Mouse (Mus musculus) neural tube, embryonic 14.5 days (tissue): Measurements from ENCODE around the gene Cd274. TPM values are rescaled to one million over a fixed set of nuclear protein-coding genes. Genes with fewer than 3 reads are reported as not detected.

ENCODE experiments used
- ATAC-seq: fragments of 200-750 bp; cut with Nextera tagmentation; 2 replicates; pipeline ENCODE4 v1.8.0; 2017; ENCODE audit warnings: low read depth, mild to moderate bottlenecking, moderate TSS enrichment, moderate library complexity
- H3K27ac ChIP-seq: fragments of 300-500 bp; sonication (generic); 2 replicates; pipeline ENCODE4 v1.5.1; 2014; ENCODE audit warnings: low read depth, mild to moderate bottlenecking, control low read depth, low read length, moderate library complexity, mixed read lengths
- H3K27me3 ChIP-seq: fragments of 300-500 bp; sonication (generic); 2 replicates; pipeline ENCODE4 v1.6.1; 2014; ENCODE audit warnings: low read length; ENCODE audit not compliant: control insufficient read depth, insufficient read depth
- H3K36me3 ChIP-seq: fragments of 300-500 bp; sonication (generic); 2 replicates; pipeline ENCODE4 v1.6.1; 2014; ENCODE audit warnings: low read length, mixed read lengths; ENCODE audit not compliant: control insufficient read depth, insufficient read depth
- H3K4me1 ChIP-seq: fragments of 300-500 bp; sonication (generic); 2 replicates; pipeline ENCODE4 v1.6.1; 2014; ENCODE audit warnings: low read length; ENCODE audit not compliant: control insufficient read depth, insufficient read depth
- H3K4me2 ChIP-seq: fragments of 300-500 bp; sonication (generic); 2 replicates; pipeline ENCODE4 v1.6.1; 2014; ENCODE audit warnings: mild to moderate bottlenecking, low read depth, low read length, control low read depth
- H3K4me3 ChIP-seq: fragments of 300-500 bp; sonication (generic); 2 replicates; pipeline ENCODE4 v1.5.1; 2014; ENCODE audit warnings: low read depth, low read length, control low read depth, mixed read lengths
- H3K9ac ChIP-seq: fragments of 300-500 bp; sonication (generic); replicated peaks from 2 replicates; pipeline ENCODE4 v1.6.1; 2014; ENCODE audit warnings: low read depth, mild to moderate bottlenecking, control low read depth, low read length, mixed read lengths
- H3K9me3 ChIP-seq: fragments of 300-500 bp; sonication (generic); 2 replicates; pipeline ENCODE4 v1.6.1; 2016; ENCODE audit warnings: low read length; ENCODE audit not compliant: control insufficient read depth
- WGBS: fragments of 180-500 bp; shearing (Covaris S2); extraction: QIAGEN DNeasy Blood & Tissue Kit; methylation state at CpG from one replicate; pipeline ENCODE4 v1.1.7; 2014; 5-methylcytosine and 5-hydroxymethylcytosine counted together
- polyA plus RNA-seq: library from polyadenylated mRNA; unstranded; fragments of >200 nt; fragmentation: Nextera tagmentation; extraction: Ambion mirVana; gene quantifications from 2 replicates; pipeline ENCODE4 v1.2.1, GENCODE M21; 2014

Gene Cd274
- 0.59 and 0.95 TPM in 2 replicates for polyA plus RNA-seq

DNA sequence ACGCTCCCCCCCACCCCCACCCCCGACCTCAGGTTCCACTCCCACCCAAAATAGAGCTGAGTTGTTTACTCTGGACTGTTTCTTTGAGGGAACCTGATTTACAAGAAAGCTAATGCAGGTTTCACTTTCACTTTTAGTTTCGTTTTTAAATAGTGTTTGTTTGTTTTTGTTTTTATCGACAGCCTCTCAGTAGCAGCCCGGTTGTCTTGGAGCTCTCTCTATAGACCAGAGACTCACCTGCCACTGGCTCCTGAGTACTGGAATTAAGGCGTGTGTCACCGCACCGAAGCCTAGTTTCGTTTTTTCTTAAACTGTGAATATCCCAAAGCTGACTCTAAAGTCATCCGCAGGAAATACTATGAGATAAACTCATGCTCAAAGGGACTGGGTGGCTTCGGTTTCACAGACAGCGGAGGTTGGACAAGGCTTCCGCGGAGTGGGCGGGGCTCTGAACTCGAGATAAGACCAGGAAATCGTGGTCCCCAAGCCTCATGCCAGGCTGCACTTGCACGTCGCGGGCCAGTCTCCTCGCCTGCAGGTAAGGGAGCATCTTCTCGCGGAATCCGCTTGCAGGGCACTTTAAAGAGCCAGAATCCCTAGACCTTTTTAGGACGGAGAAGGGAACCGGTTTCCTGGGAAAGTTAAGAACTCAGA, at the start of gene Cd274, which contains the start of gene Plgrkt:
Gene Cd274 (plus strand): TSS at position 487 of the 654 bp plus-strand sequence.
Gene Plgrkt (minus strand): TSS at position 422 of the 654 bp plus-strand sequence.
- peak; percentile 61; the same call in 1 of the 2 replicates for ATAC-seq

DNA sequence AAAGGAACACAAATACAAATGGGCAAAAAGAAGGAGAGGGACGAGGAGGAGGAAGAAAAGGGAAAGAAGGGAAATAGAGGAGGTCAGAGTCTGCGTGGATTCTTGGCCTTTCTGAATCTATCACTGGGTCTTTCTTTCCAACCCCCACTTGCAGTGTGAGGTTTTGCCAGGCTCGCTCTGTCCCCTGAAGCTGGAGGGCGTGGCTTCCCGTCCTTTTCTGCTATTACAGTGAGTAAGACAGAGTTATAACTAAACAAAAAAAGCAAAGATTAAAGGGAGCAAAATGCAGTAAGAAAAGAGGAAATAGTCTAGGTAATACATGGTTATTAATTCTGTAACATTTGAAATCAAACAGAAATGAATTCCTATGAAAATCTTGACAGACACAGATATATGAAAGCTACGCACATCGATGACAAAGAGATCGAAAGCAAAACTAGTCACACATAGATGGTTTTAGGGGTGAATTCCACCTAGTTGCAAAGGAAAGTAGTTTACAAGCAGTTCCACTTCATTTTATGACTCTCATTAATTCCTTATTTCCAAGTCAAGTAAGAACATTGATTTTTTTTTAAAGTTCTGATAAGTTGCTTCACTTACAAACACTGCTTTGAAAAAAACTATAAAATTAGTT, 43.7 kb upstream of the Cd274 start:
- Histone ChIP-seq H3K4me3 (no peak overlapping the region), H3K4me2 (no peak overlapping the region), H3K27me3 (no peaks in the 10 kb centered on the region), H3K36me3 (no peaks in the 10 kb centered on the region), H3K9ac (no peak overlapping the region), H3K4me1 (no peaks in the 10 kb centered on the region), H3K27ac (no peak overlapping the region), H3K9me3 (no peaks in the 10 kb centered on the region)
- ATAC-seq, result no peak
- 80% methylated on average over 8 of the region's 8 CpGs for WGBS

More for the DNA sequence above, at the start of gene Cd274, which contains the start of gene Plgrkt:
- Histone ChIP-seq H3K27me3 (no peaks in the 10 kb centered on the region), H3K27ac (no peak within 1 kb of the TSS), H3K36me3 (no peaks in the 10 kb centered on the region), H3K4me2 (peak within 1 kb of the TSS; percentile 64), H3K4me1 (peaks cover 5% of the 10 kb centered on the region; the same call in 1 of the 2 replicates), H3K9ac (peak within 1 kb of the TSS; percentile 51; the same call in 1 of the 2 replicates), H3K9me3 (no peaks in the 10 kb centered on the region), H3K4me3 (peak within 1 kb of the TSS; percentile 37)
- WGBS, result 6% methylated on average over 26 of the region's 26 CpGs

- Histone ChIP-seq H3K36me3 (no peaks in the 10 kb centered on the region), H3K27ac (no peak within 1 kb of the TSS), H3K9ac (no peak within 1 kb of the TSS), H3K4me1 (no peaks in the 10 kb centered on the region), H3K4me3 (no peak within 1 kb of the TSS; the same call in none of the 2 replicates), H3K27me3 (no peaks in the 10 kb centered on the region), H3K9me3 (no peaks in the 10 kb centered on the region), H3K4me2 (peak within 1 kb of the TSS; percentile 45)
- 5% methylated on average over 30 of the region's 31 CpGs for WGBS
- peak; percentile 77 for ATAC-seq
These were observed 42.0 kb upstream of the Cd274 start, which contains the start of gene Insl6 for GRCm38 (mm10) chr19:29325053-29325851. Gene Insl6 (minus strand): TSS chr19:29325356.

DNA sequence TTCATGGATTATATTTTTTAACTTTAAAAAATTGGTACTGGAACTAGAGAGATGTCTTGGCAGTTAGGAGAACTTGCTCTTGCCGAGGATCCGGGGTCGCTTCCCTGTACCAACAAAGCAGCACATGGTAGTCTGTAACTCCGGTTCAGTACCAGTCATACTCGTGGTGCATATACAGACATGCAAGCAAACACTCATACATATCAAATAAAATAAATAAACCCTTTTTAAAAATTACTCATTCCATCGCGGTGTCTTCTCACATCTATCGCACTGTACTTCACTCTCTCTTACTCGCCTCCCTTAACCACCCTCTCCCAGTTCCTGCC, 41.4 kb upstream of the Cd274 start:
- Histone ChIP-seq H3K4me2 (no peak overlapping the region), H3K27ac (no peak overlapping the region), H3K36me3 (no peaks in the 10 kb centered on the region), H3K4me3 (no peak overlapping the region), H3K4me1 (no peaks in the 10 kb centered on the region), H3K9ac (no peak overlapping the region), H3K27me3 (no peaks in the 10 kb centered on the region), H3K9me3 (no peaks in the 10 kb centered on the region)
- no peak for ATAC-seq
- WGBS, result 72% methylated on average over 9 of the region's 9 CpGs

DNA sequence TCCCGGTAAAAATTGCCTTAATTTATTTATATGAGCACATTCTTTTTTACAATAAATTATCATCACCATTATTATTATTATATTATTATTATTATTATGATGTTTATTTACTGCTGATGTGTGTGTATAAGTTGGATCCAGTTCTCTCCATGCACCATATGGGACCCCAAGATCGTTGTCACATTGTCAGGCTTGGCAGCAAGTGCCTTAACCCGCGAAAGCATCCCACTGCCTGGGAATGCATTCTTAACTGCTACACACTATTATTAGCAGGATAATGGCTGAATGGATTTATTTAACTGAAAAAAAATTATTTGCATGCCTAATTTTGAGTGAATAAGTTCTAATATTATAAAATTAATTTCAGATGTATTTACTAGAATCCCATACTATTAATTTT, 40.9 kb upstream of the Cd274 start:
- Histone ChIP-seq H3K9me3 (no peaks in the 10 kb centered on the region), H3K27ac (no peak overlapping the region), H3K9ac (no peak overlapping the region), H3K4me1 (no peaks in the 10 kb centered on the region), H3K27me3 (no peaks in the 10 kb centered on the region), H3K36me3 (no peaks in the 10 kb centered on the region), H3K4me3 (no peak overlapping the region), H3K4me2 (no peak overlapping the region)
- WGBS, result 89% methylated on average over 4 of the region's 4 CpGs
- ATAC-seq, result no peak

DNA sequence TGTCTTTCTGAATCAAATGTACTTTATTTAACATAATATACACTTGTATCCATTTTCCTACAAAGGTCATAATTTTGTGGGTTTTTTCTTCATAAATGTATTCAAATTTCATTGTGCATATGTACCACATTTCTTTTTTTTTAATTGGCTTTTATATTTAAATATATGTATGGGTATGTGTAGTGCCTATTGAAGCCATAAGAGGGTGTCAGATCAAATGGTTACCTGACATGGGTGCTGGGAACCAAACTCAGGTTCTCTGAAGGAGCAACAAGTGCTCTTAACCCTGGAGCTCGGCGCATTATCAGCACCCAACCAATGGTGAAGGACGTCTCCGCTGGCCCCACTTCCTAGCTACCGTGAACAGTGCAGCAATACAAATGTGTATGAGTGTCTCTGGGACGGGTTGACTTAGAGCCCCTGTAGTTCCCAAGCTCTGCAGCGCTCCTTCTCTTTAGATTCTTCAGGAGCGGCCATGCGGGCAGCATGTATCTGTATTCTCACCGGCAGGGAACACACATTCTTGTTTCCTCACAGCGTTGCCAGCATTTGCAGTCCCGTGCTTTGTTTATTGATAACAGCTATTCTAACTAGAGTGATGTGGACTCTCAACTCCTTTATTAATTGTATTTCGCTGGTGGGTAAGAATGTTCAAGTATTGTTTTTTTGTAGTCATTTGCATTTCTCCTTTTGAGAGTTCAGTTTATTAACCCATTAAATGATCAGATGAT, 40.3 kb upstream of the Cd274 start:
- no peak overlapping the region for H3K4me3 ChIP-seq
- 83% methylated on average over 13 of the region's 13 CpGs for WGBS

GRCm38 (mm10) chr19:29334068-29334745, 33.0 kb upstream of the Cd274 start, which contains the start of gene Rln1:
Gene Rln1 (minus strand): TSS chr19:29334670.
- H3K9me3 ChIP-seq, result no peaks in the 10 kb centered on the region
- WGBS, result 3% methylated on average over 23 of the region's 23 CpGs
- no peaks in the 10 kb centered on the region for H3K36me3 ChIP-seq

More for the DNA sequence above, 40.3 kb upstream of the Cd274 start:
- no peak overlapping the region for H3K27ac ChIP-seq
- H3K9ac ChIP-seq, result no peak overlapping the region
- H3K4me2 ChIP-seq, result no peak overlapping the region
- no peaks in the 10 kb centered on the region for H3K36me3 ChIP-seq
- ATAC-seq, result no peak
- H3K4me1 ChIP-seq, result no peaks in the 10 kb centered on the region
- H3K27me3 ChIP-seq, result no peaks in the 10 kb centered on the region
- no peaks in the 10 kb centered on the region for H3K9me3 ChIP-seq

DNA sequence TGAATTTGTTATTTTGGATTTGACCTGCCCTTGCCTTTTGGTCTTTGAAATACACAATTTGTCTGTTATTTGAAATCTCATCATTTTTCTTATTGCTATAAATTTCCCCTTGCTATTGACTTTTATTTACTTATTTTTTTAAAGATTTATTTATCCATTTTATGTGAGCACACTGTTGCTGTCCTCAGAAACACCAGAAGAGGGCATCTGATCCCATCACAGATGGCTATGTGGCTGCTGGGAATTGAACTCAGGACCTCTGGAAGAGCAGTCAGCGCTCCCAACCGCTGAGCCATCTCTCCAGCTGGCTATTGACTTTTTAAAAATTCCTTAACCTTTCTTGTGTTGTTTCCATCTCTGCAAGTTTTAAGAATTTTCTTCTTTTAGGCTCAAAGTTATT, 30.6 kb upstream of the Cd274 start:
- Histone ChIP-seq H3K4me1 (0 out of 2 replicates have a peak, but pooled peaks cover 6% of the 10 kb centered on the region), H3K9me3 (no peaks in the 10 kb centered on the region), H3K36me3 (no peaks in the 10 kb centered on the region), H3K4me3 (no peak overlapping the region), H3K9ac (no peak overlapping the region), H3K27ac (no peak overlapping the region), H3K4me2 (no peak overlapping the region), H3K27me3 (no peaks in the 10 kb centered on the region)
- 88% methylated on average over 2 of the region's 2 CpGs for WGBS
- no peak for ATAC-seq

More at GRCm38 (mm10) chr19:29334068-29334745, 33.0 kb upstream of the Cd274 start, which contains the start of gene Rln1:
- peak; percentile 85 for ATAC-seq
- Histone ChIP-seq H3K4me1 (0 out of 2 replicates have a peak, but pooled peaks cover 6% of the 10 kb centered on the region), H3K27me3 (no peaks in the 10 kb centered on the region), H3K4me3 (peak within 1 kb of the TSS; percentile 43), H3K4me2 (peak within 1 kb of the TSS; percentile 64), H3K27ac (no peak within 1 kb of the TSS), H3K9ac (peak within 1 kb of the TSS; percentile 55)
